Mouse (Mus musculus) C2C12 (cell line): ENCODE measurements around the gene Map9. TPM values are rescaled to one million over a fixed set of nuclear protein-coding genes. Genes with fewer than 3 reads are reported as not detected.
"Not testable (repeated sequence)": the region's sequence is repeated elsewhere in the genome, so short reads cannot be mapped to it uniquely, and the experiment has no call there.

Experiments
- H3K27me3 ChIP-seq: one replicate; pipeline ENCODE4 v1.6.1; 2011; ENCODE audit not compliant: control insufficient read depth, insufficient read depth, insufficient read length
- H3K36me3 ChIP-seq: one replicate; pipeline ENCODE4 v1.6.1; 2011; ENCODE audit not compliant: control insufficient read depth, insufficient read depth
- H3K4me3 ChIP-seq: one replicate; pipeline ENCODE4 v1.5.1; 2011; ENCODE audit warnings: mild to moderate bottlenecking, control low read depth; ENCODE audit not compliant: poor library complexity, insufficient read depth, severe bottlenecking
- H3K79me2 ChIP-seq: one replicate; pipeline ENCODE4 v1.6.1; 2011; ENCODE audit not compliant: control insufficient read depth, insufficient read depth
- H3K79me3 ChIP-seq: one replicate; pipeline ENCODE4 v1.6.1; 2011; ENCODE audit warnings: low read depth, control low read depth
- H3ac ChIP-seq: one replicate; pipeline ENCODE3; 2011; ENCODE audit warnings: low read depth; ENCODE audit not compliant: control insufficient read depth, insufficient read length
- CTCF ChIP-seq: IDR thresholded peaks from one replicate; pipeline ENCODE4 v1.5.1; 2011; ENCODE audit not compliant: control insufficient read depth, insufficient read depth, insufficient read length
- FOSL1 ChIP-seq: IDR thresholded peaks from one replicate; pipeline ENCODE4 v1.8.0; 2011; ENCODE audit warnings: mild to moderate bottlenecking, low read length; ENCODE audit not compliant: poor library complexity, insufficient read depth, severe bottlenecking
- MYOD1 ChIP-seq: IDR thresholded peaks from one replicate; pipeline ENCODE4 v1.6.1; 2011; ENCODE audit warnings: low read depth; ENCODE audit not compliant: control insufficient read depth, insufficient read length
- polyA plus RNA-seq: library from polyadenylated mRNA; unstranded; fragments of >200 nt; fragmentation: generic; extraction: Trizol; gene quantifications from one replicate; pipeline ENCODE4 v1.2.1, GENCODE M21; 2012; ENCODE audit warnings: missing spikeins

Map9 gene
- polyA plus RNA-seq, 1 experiment, result 0.56 TPM

- no peaks in the 10 kb centered on the region for H3K79me3 ChIP-seq
- H3K4me3 ChIP-seq, result no peak overlapping the region
- no peaks in the 10 kb centered on the region for H3K79me2 ChIP-seq
- H3K27me3 ChIP-seq, result no peaks in the 10 kb centered on the region
- H3ac ChIP-seq, result no peak overlapping the region
- H3K36me3 ChIP-seq, result no peaks in the 10 kb centered on the region
- TF ChIP-seq CTCF, result no peak
- no peak for TF ChIP-seq MYOD1
- no peak for TF ChIP-seq FOSL1
These were observed 83.1 kb downstream of the Map9 start for GRCm38 (mm10) chr3:82440976-82441375.

GRCm38 (mm10) chr3:82441601-82442000 lies 83.8 kb downstream of the Map9 start:
- not testable (repeated sequence) for H3K27me3 ChIP-seq, H3K79me3 ChIP-seq, H3K79me2 ChIP-seq, H3ac ChIP-seq, H3K36me3 ChIP-seq, H3K4me3 ChIP-seq

Other genes with a start within 250 kb of the Map9 start
- not detected for gene Gucy1a1, start 212.3 kb upstream of the Map9 start, polyA plus RNA-seq
- gene Npy2r, start 190.0 kb downstream of the Map9 start, polyA plus RNA-seq, result not detected